Mouse (Mus musculus) spleen, adult 10 weeks (tissue): Measurements from ENCODE around the gene Naip2. TPM values are rescaled to one million over a fixed set of nuclear protein-coding genes. Genes with fewer than 3 reads are reported as not detected.

Experiments
- polyA plus RNA-seq: library from polyadenylated mRNA; stranded (reverse); fragments of 350-450 nt; fragmentation: Illumina TruSeq; extraction: RNeasy Lipid Tissue Mini Kit (QIAGEN cat#74804); gene quantifications from one replicate; pipeline ENCODE4 v1.2.3, GENCODE M21; 2015; ENCODE audit warnings: low replicate concordance; ENCODE audit not compliant: insufficient read depth

Naip2 gene
- 18.7 TPM for polyA plus RNA-seq

DNA sequence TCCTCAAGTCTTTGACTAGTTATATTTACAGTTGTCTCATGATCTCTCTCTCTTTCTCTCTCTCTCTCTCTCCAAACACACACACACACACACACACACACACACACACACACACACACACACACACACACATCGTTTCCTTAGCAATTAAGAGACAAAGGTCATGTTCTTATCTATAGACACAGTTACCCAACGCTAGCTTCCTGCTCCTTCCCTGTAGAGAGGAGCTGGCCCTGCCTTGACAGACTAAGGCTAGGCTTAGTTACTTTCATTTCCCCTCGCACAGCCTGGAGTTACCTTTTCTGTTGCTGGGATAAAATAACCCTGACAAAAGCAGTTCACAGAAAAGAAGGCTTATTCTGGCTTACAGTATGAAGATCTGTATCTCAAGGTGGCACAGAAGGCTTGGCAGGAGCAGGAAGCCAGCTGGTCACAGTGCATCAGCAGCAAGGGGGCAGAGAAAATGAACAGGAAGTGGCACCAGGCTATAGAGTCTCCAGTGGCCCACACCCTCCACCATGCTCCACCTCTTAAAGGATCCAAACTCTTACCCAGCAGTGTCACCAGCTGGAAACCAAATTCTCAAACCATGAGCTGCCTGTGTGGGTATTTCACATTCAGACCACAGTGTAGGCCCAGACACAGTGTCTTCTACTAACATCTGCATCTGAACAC is at the start of gene Naip2:
Gene Naip2, minus strand, starts transcription at position 434 of the 675 bp plus-strand sequence.

DNA sequence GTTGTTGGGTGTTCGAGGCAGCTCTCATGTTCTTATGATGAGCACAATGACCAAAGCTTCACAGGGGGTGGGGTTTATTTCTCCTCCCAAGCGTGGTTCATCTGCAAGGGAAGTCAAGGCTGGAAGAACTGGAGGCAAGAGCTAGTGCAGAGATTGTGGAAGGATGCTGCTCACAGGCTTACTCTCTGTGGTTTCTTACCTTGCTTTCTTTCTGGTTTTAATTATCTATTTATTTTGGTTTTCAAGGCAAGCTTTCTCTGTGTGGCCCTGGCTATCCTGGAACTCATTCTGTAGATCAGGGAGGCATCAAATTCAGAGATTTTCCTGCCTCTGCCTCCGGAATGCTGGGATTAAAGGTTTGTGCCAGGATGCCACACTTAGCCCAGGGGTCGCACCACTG is 44.3 kb upstream of the Naip2 start, which contains the start of gene Naip5:
Gene Naip5, minus strand, starts transcription at position 101 of the 400 bp plus-strand sequence.

DNA sequence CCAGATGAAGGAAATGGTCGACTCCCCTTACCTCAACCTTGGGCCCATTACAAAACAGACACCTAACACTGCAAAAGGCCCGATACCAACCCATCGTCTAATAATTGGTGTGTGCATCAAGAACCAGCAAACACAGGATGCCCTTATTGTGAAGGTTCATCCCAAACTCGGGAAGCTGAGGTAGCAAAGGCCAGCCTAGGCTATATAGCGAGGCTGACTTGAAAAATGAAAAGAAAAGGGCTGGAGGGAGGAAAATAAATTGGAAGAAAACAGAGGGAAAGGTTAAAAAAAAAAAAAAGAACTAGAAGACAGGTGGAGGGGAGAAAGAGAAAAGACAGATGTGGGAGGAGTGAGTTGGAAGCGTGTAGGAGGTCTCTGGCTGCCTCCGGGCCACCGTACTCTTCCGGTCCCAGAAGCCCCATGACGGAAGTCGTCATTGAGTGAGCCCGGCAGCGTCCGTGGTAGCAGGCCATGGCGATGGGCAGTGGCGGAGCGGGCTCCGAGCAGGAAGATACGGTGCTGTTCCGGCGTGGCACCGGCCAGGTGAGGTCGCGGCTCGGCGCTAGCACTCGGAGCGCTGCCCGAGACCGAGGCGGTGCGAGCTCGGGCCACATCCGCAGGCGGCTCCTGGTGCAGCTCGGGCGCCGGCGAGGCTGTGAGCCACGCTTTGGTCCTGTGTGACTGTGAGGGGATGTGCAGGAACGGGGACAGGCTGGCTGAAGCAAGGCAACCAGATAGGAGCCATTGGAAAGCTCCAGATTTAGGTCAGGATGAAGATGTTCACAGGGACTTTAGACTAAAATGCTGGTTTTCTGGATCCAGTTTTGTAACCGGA is 77.3 kb downstream of the Naip2 start, which contains the start of gene Smn1:
Gene Smn1, plus strand, starts transcription at position 430 of the 835 bp plus-strand sequence.

DNA sequence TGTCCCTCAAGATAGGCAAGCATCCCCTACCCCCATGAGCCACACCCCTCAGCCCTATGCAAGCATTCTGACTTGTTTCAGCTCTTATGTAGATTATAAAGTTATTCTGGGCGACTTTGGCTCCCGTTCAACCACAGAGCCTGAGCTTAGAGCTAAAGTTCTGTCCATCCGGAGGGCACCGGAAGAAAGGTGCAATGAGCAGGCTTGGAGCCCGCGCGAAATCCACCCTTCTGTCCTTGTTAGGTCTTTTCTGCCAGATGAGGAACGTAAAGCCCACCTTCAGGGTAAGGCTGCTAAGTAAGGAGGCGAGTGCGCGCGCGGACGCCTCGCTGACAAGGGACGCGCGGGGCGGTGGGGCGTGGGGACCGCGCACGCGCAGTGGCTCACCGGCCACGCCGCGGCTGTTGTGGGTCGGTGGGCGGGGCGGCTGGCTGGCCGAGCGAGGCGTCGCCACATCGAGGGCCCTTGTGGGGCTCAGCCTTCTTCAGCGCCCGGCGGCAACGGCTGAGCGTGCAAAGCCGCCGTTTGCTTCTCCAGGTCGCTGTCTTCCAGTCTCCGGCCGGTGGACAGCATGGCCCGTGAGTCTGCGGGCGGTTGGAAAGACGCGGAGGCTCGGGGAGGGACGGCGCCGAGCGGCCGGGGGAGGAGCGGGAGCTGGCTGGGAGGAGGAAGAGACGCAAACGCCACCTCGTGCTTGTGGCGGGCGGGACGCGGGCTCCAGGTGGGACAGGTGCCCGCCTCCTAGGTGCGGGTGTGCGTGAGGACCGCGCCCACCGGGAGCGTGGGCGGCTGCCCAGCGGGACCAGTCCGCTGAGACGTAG is 94.0 kb downstream of the Naip2 start, which contains the start of gene Serf1:
Gene Serf1, plus strand, starts transcription at position 361 of the 821 bp plus-strand sequence.

DNA sequence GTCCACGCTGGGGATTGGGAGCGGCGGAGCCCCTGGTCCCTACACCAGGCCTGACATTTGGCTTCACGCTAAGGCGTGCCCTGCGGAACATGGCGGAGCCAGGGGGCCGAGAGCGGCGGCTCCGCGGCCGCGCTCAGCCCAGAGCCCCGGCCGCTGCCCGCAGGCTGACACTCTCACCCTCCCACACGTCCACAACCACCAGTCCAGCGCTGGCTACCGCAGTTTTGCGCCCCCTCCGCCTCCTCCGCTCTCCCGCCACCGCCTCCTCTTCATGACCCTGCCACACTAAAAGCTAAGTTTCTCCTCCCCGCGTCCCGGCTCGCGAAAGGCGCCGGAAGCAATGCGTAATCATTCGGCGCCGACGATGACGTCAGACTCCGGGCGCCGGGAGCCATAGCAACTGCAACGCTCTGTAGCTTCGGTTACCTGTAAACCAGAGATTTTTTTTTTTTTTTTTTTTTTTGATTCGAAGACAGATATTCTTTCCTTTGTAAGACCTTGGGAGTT is 98.1 kb downstream of the Naip2 start, which contains the start of gene Bdp1:
Gene Bdp1, minus strand, starts transcription at position 323 of the 507 bp plus-strand sequence.

Other genes starting within 250 kb of the Naip2 start
- 18.3 TPM for gene Mccc2, start 186.5 kb downstream of the Naip2 start, polyA plus RNA-seq
- 44.7 TPM for gene Bdp1, start 98.0 kb downstream of the Naip2 start, polyA plus RNA-seq
- 7.6 TPM for gene Serf1, start 94.1 kb downstream of the Naip2 start, polyA plus RNA-seq
- gene Smn1, start 77.2 kb downstream of the Naip2 start, polyA plus RNA-seq: 43.8 TPM
- gene Naip5, start 44.2 kb upstream of the Naip2 start, polyA plus RNA-seq: 22.0 TPM
- 13.6 TPM for gene Naip6, start 115.6 kb upstream of the Naip2 start, polyA plus RNA-seq